Mouse (Mus musculus) stomach, postnatal 0 days (tissue): ENCODE results near the gene Cerk.

Experiments
- CTCF ChIP-seq: IDR thresholded peaks from 2 replicates; pipeline ENCODE4 v1.5.1; 2016; ENCODE audit warnings: antibody characterized with exemption, low read depth, mild to moderate bottlenecking, moderate library complexity
- EP300 ChIP-seq: optimal IDR thresholded peaks from 2 replicates; pipeline ENCODE3; 2016; ENCODE audit warnings: antibody characterized with exemption

DNA sequence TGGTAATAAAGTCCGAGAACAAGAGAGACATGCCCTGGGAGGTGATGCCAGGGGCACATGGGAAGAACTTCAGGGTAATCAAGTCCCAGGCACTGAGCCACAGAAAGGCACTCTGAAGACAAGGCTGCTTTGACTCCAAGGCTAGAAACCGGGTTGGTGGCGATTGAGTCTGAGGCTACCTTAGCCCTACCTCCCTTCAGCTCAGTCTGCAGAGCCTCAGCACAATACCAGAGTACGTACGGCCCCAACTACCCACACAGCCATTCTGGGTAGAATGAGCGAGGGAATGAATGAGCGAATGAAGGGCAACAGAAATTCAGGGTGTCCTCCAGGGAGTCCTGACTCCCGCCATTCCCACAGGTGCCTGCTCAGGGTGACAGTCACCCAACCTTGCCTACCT is 2.5 kb downstream of the Cerk start:
- no peak for TF ChIP-seq CTCF
- TF ChIP-seq EP300, result no peak
